Mouse (Mus musculus) liver, postnatal 0 days (tissue): ENCODE data around the gene Pum3.

Experiments used
- CTCF ChIP-seq: sonication (generic); IDR thresholded peaks from 2 replicates; pipeline ENCODE4 v1.5.1; 2016; ENCODE audit warnings: antibody characterized with exemption, low read depth
- EP300 ChIP-seq: IDR thresholded peaks from 2 replicates; pipeline ENCODE4 v1.6.1; 2016; ENCODE audit warnings: antibody characterized with exemption, low read depth, mild to moderate bottlenecking

- TF ChIP-seq CTCF (peak; percentile 47), EP300 (no peak)
Measured at GRCm38 (mm10) chr19:27426451-27426850, 3.2 kb downstream of the Pum3 start.
